Comparison of ENCODE assay signal across 26 mouse cellular contexts in genomic region chr7:97919742-97920141, GRCm38 (mm10). TPM values are rescaled to one million over a fixed set of nuclear protein-coding genes. Genes with fewer than 3 reads are reported as not detected.
DNase-seq lines count a peak whose midpoint lies in the region; ATAC-seq and TF ChIP-seq lines count a peak whose summit lies in the region.
"Had no signal": no experiment of that assay in that cellular context is flagged by ENCODE, and none has a peak within 500 bp of the region (broad histone marks: within the 10 kb centered on the region; RNA-seq: fewer than 3 reads in every experiment).

TSS of gene Gdpd4 (plus strand) at chr7:97919955.

- no peak for TF ChIP-seq CTCF in kidney, adult 2 months (conservative IDR thresholded peaks at IDR 0.05; ENCODE audit: insufficient read depth, insufficient read length, low read depth, low read length)

- no peaks in the 10 kb centered on the region for H3K4me1 ChIP-seq in kidney, adult 2 months (ENCODE audit: control insufficient read depth, insufficient read depth, low read length)
- H3K4me1 ChIP-seq in midbrain, embryonic 15.5 days: no peaks in the 10 kb centered on the region
- H3K4me1 ChIP-seq: forebrain, embryonic 10.5 days; forebrain, embryonic 13.5 days; hindbrain, embryonic 12.5 days; hindbrain, embryonic 15.5 days had no signal

- H3K4me2 ChIP-seq in midbrain, embryonic 15.5 days: no peak within 1 kb of the TSS
- H3K4me2 ChIP-seq: forebrain, embryonic 13.5 days; heart, embryonic 11.5 days; hindbrain, embryonic 12.5 days; hindbrain, embryonic 15.5 days had no signal

- WGBS in kidney, adult 2 months: 80% methylated on average over 12 of the region's 12 CpGs
- 82% methylated on average over 12 of the region's 12 CpGs for WGBS in midbrain, embryonic 15.5 days

- H3K27ac ChIP-seq in kidney, adult 2 months (ENCODE audit: insufficient read depth, low read depth, low read length): no peak within 1 kb of the TSS
- no peak within 1 kb of the TSS for H3K27ac ChIP-seq in midbrain, embryonic 15.5 days
- H3K27ac ChIP-seq: forebrain, embryonic 10.5 days; forebrain, embryonic 13.5 days; gastrocnemius, adult 2 months; hindbrain, embryonic 12.5 days; hindbrain, embryonic 15.5 days had no signal

- ATAC-seq in midbrain, embryonic 15.5 days (replicated peaks): no peak
- ATAC-seq: activated CD4-positive, CD25-positive, alpha-beta regulatory T cell, adult 4 months; forebrain, embryonic 13.5 days; forebrain, embryonic 16.5 days; Patski had no signal

- no peak within 1 kb of the TSS for H3K4me3 ChIP-seq in kidney, adult 2 months (ENCODE audit: insufficient read depth, low read depth, low read length)
- no peak within 1 kb of the TSS for H3K4me3 ChIP-seq in midbrain, embryonic 15.5 days
- H3K4me3 ChIP-seq: forebrain, embryonic 10.5 days; forebrain, embryonic 13.5 days; gastrocnemius, adult 2 months; hindbrain, embryonic 12.5 days; hindbrain, embryonic 15.5 days had no signal

- no peak within 1 kb of the TSS for H3K9ac ChIP-seq in midbrain, embryonic 15.5 days
- H3K9ac ChIP-seq: forebrain, embryonic 13.5 days; hindbrain, embryonic 12.5 days; hindbrain, embryonic 15.5 days had no signal

- no peaks in the 10 kb centered on the region; the same call in 1 of the 2 replicates for H3K27me3 ChIP-seq in kidney, adult 2 months (replicated peaks; ENCODE audit: control insufficient read depth, insufficient read depth, low read length)
- no peaks in the 10 kb centered on the region for H3K27me3 ChIP-seq in midbrain, embryonic 15.5 days (replicated peaks)
- H3K27me3 ChIP-seq: forebrain, embryonic 13.5 days; hindbrain, embryonic 12.5 days; hindbrain, embryonic 15.5 days had no signal

- no peak for TF ChIP-seq POLR2A in kidney, adult 2 months (IDR thresholded peaks at IDR 0.05; ENCODE audit: low read depth, low read length)

- H3K9me3 ChIP-seq in midbrain, embryonic 15.5 days: no peaks in the 10 kb centered on the region
- H3K9me3 ChIP-seq: forebrain, embryonic 10.5 days; forebrain, embryonic 13.5 days; hindbrain, embryonic 12.5 days; hindbrain, embryonic 15.5 days had no signal

- DNase-seq in ES-CJ7 (ENCODE audit: low read depth, low spot score) (peak; percentile 46), ZHBTc4 (ENCODE audit: low read depth, low spot score) (peak; percentile 49)
- peak; percentile 77 for DNase-seq in testis, postnatal 14 days (ENCODE audit: low spot score)
- DNase-seq in right cerebral cortex, postnatal 36 days (ENCODE audit: low spot score in 2 of 2): no peak
- no peak for DNase-seq in kidney, adult 2 months
- DNase-seq: adrenal gland, adult 8-10 months; adrenal gland, postnatal 25 days; cerebellum, adult 18-20 months; cerebellum, adult 9-10 months; cerebellum, postnatal 14 days; gastrocnemius, adult 2 months; gastrocnemius, postnatal 14 days; heart, adult 11 months had no signal

- no peaks in the 10 kb centered on the region for H3K36me3 ChIP-seq in kidney, adult 2 months (ENCODE audit: control insufficient read depth, insufficient read depth, low read length)
- no peaks in the 10 kb centered on the region for H3K36me3 ChIP-seq in midbrain, embryonic 15.5 days (replicated peaks)
- H3K36me3 ChIP-seq: forebrain, embryonic 10.5 days; hindbrain, embryonic 12.5 days; hindbrain, embryonic 15.5 days had no signal

RNA-seq across cellular contexts. Expression of gene Gdpd4, which starts in this region (rescaled TPM):
- polyA plus RNA-seq in kidney, adult 2 months (2012; rRNA removed): not detected in 2 replicates
- polyA plus RNA-seq in midbrain, embryonic 15.5 days (2015; fragmentation: Nextera tagmentation; extraction: Ambion mirVana): 0.05 TPM in 1 of 2 replicates, not detected in the other
- polyA plus RNA-seq: activated CD4-positive, CD25-positive, alpha-beta regulatory T cell, adult 4 months; embryonic facial prominence, embryonic 14.5 days; forebrain, embryonic 10.5 days; forebrain, embryonic 13.5 days; forebrain, embryonic 16.5 days; heart, embryonic 11.5 days; heart, embryonic 14.5 days; heart, postnatal 0 days; hindbrain, embryonic 12.5 days; hindbrain, embryonic 15.5 days; intestine, embryonic 14.5 days; Patski had no signal

Comparison
In these comparisons a context has a peak if more than half of its experiments do, and no peak if none do; other contexts are left out.
1. DNase-seq: peak in ES-CJ7 (single experiment), ZHBTc4 (single experiment) and testis, postnatal 14 days (single experiment); none in right cerebral cortex, postnatal 36 days (0 of 2) and kidney, adult 2 months (single experiment).